Mouse (Mus musculus): Measurements from ENCODE around the gene Cic.

GRCm38 (mm10) chr7:25277998-25278340, 10.5 kb downstream of the Cic start:
- TF ChIP-seq POLR2A (IDR thresholded peaks at IDR 0.05; ENCODE audit: borderline replicate concordance, low read depth, low read length) = no peak
- TF ChIP-seq CTCF (IDR thresholded peaks at IDR 0.05; ENCODE audit: low read depth, low read length) = no peak

Measured in bone marrow macrophage, adult 2 months (primary cell).